Mouse (Mus musculus) right cerebral cortex, adult 2 months (tissue): ENCODE measurements around the gene Ptgis.

Source experiments
- DNase-seq, 2 experiments: peaks; one replicate each; pipeline ENCODE4 v3.0.0; 2021 to 2022; ENCODE audit warnings: low spot score in 2 of 2

The Ptgis gene

DNA sequence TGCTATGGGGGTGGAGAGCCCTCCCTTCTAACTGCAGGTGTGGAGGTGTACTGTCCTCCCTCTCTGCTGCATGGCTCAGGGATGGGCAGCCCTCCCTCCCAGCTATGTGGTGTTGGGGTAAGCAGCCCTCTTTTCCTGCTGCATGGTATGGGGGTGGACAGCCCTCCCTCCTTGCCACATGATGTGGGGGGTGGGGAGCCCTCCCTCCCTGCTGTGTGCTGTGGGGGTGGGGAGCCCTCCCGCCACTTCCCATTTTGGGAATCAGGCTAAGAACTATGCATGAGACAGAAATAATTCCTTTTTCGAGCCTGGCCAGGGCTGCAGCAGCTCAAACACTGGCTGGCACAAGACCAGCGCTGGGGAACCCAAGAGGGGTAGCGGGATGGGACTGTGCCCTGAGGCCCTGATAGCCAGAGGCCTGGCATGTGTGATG lies 84.8 kb downstream of the Ptgis start:
- peak; percentile 71 to 78 for DNase-seq

DNA sequence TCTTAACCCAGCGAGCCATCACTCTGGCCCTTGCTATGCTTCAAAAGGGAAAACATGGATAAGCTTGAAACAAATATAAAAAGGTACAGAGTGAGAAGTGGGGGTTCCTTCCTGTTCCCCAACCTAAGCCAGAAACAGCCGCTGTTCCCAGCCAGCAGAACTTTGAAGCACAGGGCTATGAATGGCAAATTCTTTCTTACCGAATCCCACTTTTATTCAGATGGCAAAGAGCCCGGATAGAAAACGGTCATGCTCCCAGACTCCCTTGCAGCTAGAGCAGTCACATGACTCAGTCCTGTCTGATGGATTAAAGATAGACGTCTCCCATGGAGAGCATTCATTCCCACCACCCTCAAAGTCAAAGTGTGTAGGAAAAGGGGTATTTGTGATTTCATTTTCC lies 89.5 kb downstream of the Ptgis start:
- DNase-seq: no peak

DNA sequence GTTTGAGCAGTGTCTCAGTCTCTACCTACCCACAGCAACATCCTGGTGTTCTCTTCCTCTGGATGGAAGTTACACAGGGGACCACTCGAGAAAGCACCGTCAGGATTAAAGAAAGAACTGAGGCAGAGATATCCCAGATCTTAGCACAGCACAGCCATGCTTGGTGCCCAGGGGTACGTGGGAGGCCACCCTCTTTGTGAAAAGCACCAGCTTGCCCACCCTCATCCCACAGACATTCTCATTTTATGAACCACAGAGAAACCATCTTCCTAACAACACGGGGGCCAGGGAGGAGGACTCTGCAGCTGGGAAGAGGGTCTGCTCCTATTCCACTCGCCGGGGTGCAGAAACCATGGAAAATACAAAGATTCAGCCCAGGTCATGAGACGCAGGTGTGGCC lies 90.3 kb downstream of the Ptgis start:
- DNase-seq: peak in 1 of 2 experiments; percentile 55

DNA sequence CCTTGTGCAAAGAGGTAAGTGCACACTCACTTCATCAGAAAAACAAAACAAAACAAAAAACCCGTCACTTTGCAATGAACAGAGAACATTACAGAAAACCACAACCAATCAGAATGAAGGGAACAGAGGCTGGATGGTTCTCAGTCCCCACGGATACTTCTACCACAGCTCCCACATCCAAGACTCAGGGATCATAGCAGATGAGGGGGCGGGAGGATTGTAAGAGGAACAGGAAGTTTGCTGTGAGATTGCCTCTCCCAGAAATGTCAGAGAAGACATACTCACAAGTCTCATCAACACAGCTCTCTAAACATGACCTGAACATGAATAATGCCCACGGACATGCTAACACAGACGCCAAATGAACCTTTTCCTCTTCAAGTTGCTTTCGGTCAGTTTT lies 91.4 kb downstream of the Ptgis start:
- no peak for DNase-seq

GRCm38 (mm10) chr2:167147708-167148107 lies 92.7 kb downstream of the Ptgis start:
- no peak for DNase-seq

GRCm38 (mm10) chr2:167145904-167146303 lies 94.5 kb downstream of the Ptgis start:
- no peak for DNase-seq

DNA sequence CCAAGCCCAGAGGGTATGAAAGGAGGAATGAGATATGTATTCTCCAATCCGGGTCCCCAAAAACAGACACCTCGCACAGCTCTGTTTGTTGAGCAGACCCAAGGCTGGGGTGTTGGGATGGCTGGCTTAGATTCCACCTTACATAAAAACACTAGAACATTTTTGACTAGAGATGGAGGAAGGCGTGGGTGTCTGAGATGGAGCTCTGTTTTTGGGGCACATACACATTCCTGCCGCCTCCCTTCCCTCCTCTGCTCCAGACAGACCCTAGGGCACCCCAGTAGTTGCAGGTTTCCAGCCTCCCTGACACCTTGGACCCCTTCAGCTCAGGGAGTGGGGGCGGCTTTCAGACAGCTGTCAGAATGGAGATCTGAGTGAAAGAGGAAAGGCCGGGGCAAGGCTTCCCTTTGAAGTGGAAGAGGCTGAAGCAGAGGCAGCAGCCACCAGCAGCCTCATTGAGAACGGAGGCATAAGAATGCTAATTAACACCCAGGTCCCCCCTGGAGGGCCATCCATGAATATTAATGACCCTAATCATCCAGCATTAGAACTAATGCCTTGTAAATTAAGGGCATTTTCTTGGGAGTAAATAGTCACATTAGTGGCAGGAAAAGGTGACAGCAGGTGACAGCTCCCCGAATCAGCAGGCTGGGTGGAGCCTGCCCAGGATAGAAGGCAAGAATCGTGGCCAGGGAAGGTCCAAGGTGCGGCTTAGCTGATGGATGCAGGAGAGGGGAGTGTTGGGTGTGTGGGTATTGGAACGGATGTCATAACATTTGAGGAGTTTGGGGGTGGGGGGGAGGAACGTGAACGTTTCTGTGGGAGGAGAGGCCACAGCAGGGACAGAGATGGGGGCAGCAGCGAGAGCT lies 95.7 kb downstream of the Ptgis start:
- DNase-seq: peak; percentile 71 to 78

- no peak for DNase-seq
Observed at GRCm38 (mm10) chr2:167143914-167144313, 96.5 kb downstream of the Ptgis start.

- DNase-seq: no peak
Observed at GRCm38 (mm10) chr2:167142282-167142681, 98.1 kb downstream of the Ptgis start.

DNA sequence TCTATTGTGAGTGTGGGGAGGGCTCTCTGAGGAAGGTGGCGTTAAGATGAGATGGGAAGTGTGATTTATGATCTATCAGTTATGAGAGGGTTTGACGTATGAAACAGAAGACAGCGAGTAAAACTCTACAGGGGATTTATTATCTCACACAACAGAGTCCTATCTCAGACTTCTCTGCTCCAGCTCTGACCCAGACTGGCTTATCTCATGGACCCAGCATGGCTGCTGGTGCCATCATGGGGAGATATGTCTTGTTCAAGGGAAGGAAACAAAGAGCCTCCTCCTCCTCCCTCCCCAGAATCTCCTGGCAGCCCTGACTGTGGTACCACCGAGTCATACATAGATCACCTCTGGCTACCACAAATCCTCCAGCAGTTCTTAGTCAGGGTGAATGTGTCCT lies 98.6 kb downstream of the Ptgis start:
- DNase-seq: no peak
